Mouse (Mus musculus): ENCODE data around the gene Zfp629.

Gene Zfp629

DNA sequence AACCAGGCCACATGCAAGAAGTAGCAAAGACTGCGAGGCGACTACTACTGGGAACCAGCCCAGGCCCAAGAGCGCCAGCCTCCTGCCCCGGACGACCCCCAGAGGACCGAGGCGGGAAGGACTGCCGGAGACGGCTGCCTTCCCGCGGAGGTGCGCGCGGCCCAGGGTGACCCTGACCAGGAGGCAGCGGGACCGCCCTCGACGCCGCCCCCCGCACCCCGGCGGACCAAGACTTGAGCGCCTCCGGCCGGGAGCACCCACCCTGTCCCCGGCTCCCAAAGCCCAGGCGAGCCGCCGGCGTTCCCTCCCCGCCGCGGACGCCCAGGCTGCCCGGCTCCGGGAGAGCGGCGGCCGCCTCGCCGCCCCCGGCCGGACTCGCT, 1.1 kb downstream of the Zfp629 start:
- peak; percentile 62 for DNase-seq (ENCODE audit: low read depth, low spot score)

DNA sequence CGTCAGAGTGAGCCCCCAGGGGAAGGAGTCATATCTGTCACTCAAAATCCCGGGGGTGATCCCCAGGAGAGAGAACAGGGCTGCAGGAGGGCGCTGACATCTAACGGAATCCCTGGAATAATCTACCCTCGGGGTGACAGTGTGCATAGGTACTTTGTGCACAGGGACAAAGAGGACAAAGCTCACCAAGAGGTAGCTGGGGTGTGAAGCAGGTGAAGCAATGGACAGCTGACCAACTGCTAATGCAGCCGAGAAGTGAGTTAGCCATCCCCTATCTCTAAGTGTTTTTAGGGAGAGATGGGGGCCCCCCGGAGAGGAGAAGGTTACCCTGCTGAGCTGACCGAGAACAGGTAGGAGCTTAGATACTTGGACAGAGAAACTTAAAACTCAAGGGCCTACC, 1.5 kb downstream of the Zfp629 start:
- DNase-seq (ENCODE audit: low read depth, low spot score) = no peak

DNA sequence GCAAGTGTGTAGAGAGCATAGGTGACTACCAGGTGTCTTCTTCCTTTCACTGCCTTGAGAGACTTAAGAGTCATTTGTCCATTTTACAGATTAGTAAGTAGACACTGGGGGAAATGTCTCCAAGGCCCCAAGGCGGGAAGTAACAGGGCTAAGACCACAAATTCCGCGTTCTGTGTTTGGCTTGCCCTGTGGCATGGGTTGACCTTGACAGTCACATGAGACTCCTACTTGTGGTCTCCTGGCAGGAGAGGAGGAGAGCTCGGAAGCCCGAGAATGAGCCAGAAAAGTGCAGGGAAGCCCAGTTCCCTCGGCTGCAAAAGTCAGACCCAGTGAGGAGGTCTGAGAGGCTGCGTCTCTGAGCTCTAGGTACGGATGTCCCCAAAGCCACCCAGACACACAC, 2.1 kb downstream of the Zfp629 start:
- DNase-seq (ENCODE audit: low read depth, low spot score) = no peak

DNA sequence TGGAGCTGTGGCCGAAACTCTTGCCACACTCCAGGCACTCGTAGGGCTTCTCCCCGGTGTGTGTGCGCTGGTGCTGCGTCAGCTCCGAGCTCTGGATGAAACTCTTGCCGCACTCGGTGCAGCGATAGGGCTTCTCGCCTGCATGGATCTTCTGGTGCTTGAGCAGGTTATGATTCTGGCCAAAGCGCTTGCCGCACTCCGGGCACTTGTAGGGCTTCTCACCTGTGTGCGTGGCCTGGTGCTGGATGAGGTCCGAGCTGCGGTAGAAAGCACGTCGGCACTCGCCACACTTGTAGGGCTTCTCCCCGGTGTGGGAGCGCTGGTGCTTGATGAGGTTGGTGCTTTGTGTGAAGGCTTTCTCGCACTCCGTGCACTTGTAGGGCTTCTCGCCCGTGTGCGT, 4.0 kb downstream of the Zfp629 start:
- peak; percentile 73 for DNase-seq (ENCODE audit: low read depth, low spot score)

DNA sequence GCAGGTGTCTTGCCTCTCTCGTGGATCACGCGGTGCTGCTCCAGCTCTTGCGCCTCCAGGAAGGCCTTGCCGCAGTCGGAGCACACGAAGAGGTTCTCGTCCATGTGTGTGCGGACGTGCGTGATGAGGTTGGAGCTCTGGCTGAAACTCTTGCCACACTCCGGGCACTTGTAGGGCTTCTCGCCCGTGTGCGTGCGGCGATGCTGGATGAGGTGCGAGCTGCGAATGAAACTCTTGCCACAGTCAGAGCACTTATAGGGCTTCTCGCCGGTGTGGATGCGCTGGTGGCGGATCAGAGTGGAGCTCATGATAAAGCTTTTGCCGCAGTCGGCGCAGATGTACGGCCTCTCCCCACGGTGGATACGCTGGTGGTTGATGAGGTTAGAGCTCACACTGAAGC, 4.6 kb downstream of the Zfp629 start:
- peak; percentile 61 for DNase-seq (ENCODE audit: low read depth, low spot score)

DNA sequence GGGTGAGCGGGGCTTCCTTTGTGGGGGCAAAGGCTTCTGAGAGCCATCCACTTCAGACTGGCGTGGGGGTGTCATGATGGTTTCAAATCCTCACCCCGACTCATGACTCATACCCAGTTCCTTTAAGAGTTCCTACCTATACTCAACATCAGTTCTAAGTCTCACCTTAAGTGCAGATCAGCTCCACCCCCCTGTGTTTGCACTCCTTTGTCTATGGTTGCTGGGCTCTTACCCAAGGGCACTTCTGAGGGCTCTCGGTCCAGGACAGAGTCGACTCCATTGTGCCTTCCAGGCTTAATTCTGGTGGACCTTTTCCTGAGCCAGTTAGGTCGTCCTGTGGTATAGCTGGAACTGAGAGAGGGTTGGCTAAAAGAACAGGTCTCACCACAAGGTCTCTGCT, 8.4 kb downstream of the Zfp629 start:
- no peak for DNase-seq (ENCODE audit: low read depth, low spot score)

DNA sequence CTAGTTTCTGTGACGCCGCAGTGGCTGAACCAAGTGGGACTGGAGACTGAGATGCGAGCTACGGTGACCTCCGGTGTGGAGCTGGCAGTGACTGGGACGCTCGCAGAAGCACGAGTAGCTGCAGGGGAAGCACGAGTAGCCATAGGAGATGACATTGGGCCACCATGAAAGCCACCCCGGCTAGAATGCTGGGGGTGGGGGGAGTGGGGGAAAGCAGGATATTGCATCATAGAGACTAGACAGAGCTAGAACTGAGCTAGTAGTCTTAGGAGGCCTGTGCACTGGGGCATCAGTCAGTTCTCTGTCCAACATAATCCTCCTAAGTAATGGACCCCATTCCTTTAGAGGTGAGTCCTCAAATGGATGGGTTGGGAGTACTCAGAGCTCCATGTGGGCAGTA, 11.3 kb downstream of the Zfp629 start:
- DNase-seq (ENCODE audit: low read depth, low spot score) = no peak

DNA sequence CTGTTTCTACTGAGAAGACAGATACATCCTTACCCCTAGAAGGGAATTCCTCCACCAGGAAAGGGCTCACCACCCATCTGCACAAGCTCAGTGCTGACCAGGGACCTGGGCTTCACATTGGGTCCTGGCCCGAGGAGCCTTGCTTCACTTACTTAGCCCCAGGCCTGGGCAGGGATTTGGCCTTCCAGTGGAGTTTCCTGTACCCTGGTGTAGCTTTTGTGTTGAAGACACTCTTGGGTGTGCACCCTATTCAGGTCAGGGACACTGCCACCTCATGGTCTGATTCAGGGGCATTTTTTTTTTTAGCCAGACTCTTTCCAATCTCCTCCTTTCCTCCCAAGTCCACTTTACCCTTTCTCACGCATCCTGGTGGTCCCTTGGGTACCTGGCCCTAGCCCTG, 12.7 kb downstream of the Zfp629 start:
- DNase-seq (ENCODE audit: low read depth, low spot score) = no peak

DNA sequence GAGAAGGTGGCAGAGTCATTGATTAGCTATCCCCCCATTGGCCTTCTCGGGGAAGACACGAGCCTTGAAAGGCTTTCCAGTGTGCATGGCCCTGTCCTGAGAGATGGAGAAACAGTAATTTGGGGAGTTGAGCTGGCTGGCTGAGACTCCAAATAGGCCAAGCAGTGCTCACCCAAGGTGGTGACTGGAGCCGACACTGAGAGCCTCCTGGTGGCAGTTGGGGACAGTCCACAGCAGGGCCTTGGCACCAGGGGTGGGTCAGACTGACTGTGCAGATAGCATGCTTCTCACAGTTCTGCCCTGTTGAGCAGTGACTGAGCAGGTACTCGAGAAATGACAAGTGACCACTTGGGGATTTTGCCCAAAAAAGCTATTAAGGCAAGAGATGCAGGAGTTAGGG, 13.9 kb downstream of the Zfp629 start:
- DNase-seq (ENCODE audit: low read depth, low spot score) = no peak

DNA sequence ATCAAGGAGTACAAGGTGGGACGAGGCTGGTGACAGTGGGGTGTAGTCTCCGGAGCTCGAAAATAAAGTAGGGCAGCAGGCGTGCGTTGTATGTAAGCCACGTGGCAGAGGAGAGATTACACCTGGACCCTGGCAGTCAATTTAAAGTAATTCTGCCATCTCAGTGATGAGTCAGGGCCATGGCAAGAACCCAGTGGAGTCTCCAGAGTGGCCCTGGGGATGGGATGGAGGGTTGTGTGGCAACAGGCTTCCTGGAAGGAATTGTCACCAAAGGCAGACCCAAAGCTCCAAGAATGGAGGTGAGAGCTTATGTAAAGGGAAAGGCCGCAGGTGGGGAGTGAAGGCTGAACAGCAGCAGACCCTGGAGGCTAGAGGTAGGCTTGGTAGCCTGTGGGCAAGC, 15.0 kb downstream of the Zfp629 start:
- DNase-seq (ENCODE audit: low read depth, low spot score) = no peak

DNA sequence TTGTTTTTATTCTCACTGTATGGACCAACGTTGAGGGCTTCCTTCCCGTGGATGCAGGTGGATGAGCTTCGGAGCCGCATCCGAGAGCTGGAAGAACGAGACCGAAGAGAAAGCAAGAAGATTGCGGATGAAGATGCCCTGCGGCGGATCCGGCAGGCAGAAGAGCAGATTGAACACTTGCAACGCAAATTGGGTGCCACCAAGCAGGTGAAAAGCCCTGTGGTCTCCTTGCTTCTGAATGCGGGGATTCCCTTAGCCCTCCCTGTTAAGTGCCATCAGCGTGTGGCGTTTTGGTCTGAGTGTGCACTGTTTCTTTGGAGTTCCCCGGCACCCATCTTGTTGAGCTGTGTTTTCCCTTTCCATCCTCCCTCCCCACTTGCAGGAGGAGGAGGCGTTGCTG, 18.9 kb downstream of the Zfp629 start:
- DNase-seq (ENCODE audit: low read depth, low spot score) = no peak

DNA sequence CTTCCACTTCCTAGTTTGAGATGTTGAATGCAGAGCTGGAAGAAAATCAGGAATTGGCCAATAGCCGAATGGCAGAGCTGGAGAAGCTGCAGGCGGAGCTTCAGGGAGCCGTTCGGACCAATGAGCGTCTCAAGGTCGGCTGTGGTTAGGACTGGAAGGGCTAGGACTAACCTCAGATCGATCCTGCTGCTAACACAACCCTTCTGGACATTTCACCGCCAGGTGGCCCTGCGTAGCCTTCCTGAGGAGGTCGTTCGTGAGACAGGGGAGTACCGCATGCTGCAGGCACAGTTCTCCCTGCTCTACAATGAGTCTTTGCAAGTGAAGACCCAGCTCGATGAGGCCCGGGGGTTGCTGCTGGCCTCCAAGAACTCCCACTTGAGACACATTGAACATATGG, 23.0 kb downstream of the Zfp629 start:
- DNase-seq (ENCODE audit: low read depth, low spot score) = peak; percentile 85

DNA sequence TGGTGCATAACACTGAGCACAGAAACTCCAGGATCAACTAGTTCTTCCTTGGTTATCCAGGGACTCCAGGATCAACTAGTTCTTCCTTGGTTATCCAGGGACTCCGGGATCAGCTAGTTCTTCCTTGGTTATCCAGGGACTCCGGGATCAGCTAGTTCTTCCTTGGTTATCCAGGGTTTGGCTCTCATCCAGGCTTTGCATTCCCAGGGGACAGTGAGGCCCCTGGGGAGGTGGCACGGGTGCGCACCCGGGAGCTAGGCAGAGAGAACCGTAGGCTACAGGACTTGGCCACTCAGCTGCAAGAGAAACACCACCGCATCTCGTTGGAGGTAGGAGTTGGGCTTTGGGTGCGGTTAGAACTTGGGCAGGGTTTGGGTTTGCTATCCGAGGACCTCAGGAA, 24.5 kb downstream of the Zfp629 start:
- peak; percentile 21 for DNase-seq (ENCODE audit: low read depth, low spot score)

DNA sequence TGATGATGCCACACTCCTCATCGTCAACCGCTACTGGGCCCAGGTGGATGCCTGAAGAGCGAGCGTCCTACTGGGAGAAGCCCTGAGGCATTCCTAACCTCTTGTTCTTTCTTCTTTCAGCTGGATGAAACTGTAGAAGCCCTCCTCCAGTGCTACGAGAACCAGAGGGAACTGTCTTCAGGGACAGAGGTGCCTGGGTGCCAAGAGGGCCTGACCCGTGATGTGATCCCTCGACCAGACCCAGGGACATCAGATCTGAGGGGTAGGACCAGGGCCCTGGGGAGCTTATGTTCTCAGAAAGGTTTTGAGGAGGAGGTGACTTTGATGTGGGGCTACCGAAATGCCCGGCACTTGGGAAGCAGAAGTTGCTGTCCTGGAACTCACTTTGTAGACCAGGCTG, 26.0 kb downstream of the Zfp629 start:
- no peak for DNase-seq (ENCODE audit: low read depth, low spot score)

DNA sequence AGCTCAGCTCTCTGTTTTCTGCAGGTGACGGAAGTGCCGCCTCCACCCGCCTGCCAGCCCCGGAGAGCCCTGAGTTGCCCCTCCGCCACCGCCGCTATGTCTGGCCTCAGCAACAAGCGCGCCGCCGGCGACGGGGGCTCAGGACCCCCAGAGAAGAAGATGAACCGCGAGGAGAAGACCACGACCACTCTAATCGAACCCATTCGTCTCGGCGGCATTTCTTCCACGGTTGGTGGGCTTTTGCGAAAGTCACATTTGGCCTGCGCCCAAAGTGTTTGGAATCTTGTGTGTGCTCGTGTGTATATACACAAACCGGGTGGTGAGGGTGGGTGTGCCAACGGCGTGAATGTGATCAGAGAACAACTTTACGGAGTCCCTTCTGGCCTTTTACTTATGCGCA, 26.7 kb downstream of the Zfp629 start:
- DNase-seq (ENCODE audit: low read depth, low spot score) = no peak

DNA sequence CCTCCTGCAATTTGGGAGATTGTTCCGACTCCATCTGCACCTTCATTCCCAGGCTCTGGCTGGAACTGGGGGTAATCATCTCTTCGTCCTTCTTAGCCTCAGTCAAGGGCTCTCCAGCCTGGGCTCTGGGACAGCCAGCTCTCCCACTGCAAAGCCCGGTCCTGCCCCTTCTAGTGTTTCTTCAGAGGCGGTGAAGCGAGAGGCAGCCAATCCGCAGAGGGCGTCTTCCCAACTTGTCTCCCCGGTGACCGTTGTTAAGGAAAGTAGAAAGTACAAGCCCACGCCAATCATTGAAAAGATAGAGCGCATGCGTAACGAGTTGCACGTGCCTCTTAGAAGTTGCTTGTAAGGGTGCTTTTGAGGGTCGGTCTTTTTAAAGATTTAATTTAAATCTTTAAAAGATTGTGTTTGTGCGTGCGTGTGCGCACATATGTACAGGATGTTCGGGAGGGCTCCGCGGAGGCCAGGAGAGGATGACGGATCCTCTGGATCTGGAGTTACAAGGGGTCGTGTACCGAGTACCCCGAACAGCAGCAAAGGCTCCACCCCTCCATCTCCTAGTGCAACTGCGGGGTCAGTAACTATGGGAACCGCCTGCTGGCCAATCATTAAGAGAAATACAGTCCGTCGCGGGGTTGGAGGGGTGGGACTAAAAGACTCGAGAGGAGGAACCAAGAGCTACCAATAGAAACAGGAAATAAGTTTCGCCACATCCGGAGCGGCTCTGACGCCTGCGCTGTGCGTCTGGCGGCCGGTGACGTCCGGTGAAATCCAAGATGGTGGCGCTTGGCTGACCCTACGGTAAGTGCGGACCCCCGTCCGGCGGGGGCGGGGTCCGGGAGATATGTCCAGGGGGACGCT, 27.4 kb downstream of the Zfp629 start, which contains the start of the genes Ccdc189 and Rnf40:
Gene Ccdc189 (minus strand): TSS at position 585 of the 861 bp plus-strand sequence.
Gene Rnf40 (plus strand): TSS at position 757 of the 861 bp plus-strand sequence.
- peak; percentile 99 for DNase-seq (ENCODE audit: low read depth, low spot score)

DNA sequence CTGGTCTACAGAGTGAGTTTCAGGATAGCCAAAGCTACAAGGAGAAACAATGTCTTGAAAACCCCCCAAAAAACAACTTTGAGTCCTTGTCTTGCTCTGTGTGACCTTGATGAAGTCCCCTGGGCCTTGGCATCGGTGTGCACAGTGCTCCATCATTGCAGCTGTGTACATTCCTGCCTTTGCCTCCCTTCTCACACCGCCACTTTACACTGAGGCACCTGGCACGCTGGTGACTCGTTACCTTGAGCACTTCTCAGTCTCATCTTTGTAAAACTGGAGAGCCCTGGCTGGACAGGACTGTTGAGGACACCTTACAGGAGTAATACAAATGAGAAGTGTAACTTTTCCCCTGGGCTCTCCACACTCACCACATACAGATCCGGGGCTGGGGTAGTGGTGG, 28.4 kb downstream of the Zfp629 start:
- DNase-seq (ENCODE audit: low read depth, low spot score) = no peak

DNA sequence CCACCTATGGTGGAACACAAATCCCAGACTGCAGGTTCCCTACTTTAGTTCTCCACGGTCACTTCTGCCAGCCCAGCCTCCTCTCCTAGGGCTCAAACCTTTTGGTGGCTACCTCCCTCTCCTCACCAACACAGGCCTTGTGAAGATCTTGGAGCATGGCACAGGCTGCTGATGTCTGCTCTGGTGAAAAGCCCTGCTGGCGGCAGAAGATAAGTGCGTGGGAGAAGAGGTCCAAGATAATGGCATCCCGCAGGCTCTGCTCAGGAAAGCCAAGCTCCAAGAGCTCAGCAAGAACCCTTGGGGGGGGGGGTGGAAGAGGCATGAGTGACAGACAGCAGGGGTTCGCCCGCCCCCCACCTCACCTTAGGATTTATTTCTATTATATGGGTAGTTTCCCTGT, 29.4 kb downstream of the Zfp629 start:
- no peak for DNase-seq (ENCODE audit: low read depth, low spot score)

DNA sequence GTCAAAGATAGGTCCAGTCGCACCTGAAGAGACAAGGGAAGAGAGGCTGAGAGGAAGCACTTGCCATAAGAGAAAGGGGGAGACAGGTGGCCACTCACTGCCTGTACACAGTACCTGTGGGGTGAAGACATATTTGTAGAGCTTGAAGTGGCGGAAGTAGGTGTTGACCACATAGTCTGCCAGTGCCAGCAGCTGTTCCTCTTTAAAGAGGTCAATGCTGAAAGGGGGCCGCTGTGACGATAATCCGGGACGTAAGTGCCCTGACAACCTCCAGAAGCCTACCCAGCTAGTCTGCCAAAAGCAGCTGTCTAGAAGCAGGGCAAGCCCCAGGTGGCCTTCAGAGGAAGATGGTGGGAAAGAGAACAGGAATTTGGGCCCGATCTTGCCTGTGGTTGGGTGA, 30.6 kb downstream of the Zfp629 start:
- DNase-seq (ENCODE audit: low read depth, low spot score) = no peak

DNA sequence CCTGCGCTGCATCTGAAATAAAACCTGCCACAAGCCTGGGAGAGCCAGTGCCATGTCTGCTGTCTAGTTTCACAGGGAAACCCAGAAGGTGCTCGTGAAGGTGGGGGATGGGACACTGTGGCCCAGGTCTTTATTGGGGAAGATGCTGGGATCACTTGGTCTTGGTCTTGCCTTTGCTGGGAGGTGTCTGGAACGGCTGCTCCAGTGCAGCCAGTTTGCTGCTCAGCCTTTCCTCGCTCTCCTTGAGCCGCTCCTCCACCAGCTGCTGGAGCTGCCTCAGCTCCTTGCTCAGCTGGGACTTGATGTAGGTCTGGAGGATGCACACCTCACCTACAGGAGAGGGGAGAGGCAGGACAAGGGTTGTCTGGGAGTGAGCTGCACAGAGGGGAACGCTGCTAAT, 32.3 kb downstream of the Zfp629 start:
- DNase-seq (ENCODE audit: low read depth, low spot score) = no peak

DNA sequence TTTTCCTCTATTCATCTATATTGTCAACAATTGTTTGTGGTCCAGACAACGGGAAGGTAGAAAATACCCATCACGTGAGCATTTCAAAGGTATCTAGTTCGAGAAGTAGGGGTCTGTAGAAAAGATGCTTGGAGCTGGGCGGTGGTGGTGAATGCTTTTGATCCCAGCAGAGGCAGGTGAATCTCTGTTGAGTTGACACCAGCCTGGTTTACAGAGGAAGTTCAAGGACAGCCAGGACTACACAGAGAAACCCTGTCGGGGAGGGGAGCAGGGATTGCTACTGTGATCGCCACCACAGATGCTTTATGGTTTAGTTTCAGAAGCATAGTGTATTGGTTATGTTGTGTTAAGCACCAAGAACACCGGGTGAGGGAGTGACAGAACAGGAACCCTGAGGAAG, 41.5 kb downstream of the Zfp629 start:
- DNase-seq (ENCODE audit: low read depth, low spot score) = no peak

DNA sequence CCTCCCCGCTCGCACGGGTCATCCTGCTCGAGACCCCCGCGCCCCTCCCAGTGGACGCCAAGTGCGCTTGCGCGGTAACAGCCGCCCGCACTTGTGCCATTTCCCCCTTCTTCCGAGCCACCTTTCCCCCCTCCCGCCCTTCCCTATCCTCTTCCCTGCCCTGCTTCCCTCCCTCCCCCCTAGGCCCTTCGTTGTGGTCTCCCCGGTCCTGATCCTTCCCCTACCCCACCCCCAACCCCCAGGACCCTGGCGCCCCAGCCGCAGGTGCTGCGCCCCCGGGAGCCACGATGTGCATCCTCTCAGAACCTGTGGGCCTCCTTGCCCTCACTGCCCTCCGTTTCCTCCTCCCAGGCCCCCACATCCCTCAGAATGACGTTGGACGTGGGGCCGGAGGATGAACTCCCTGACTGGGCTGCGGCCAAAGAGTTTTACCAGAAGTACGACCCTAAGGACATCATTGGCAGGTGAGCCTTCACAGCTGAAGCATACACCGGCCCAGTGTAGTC, 42.0 kb downstream of the Zfp629 start:
- DNase-seq (ENCODE audit: low read depth, low spot score) = no peak

DNA sequence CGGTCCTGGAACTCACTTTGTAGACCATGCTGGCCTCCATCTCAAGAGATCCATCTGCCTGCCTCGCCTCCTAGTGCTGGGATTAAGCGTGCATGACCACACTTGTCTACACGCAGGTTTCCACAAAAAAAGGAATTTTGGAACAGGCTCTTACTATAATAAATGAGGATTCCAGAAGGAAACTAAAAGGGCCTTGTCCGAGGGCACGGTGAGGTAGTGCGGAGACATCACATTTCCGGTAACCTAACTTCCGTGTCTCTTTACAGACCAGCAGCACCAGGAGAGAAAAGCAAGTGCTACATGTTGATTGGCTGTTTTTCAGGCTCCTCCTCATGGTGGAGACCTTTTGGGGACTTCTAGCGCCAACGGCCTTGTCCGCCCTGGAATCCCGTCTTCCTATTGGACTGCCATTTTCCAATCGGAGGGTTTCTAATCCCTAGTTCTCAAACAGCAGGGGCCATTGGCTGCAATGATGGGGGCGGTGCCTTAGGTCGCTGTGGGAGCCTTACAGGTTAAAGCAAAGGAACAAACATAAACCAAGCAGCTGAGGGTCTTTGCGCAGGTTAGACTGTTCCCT, 42.6 kb downstream of the Zfp629 start, which contains the start of gene Phkg2:
Gene Phkg2 (plus strand): TSS at position 446 of the 577 bp plus-strand sequence.
- peak; percentile 99 for DNase-seq (ENCODE audit: low read depth, low spot score)

Measured in ZHBTc4 (cell line).